Mouse (Mus musculus) embryo, embryonic 10.5 days (tissue): ENCODE measurements around the gene Shisa4.
"Not testable (repeated sequence)": the region's sequence is repeated elsewhere in the genome, so short reads cannot be mapped to it uniquely, and the experiment has no call there.

Experiments used
- DNase-seq: peaks from one replicate; pipeline ENCODE4 v3.0.0-alpha.2; 2015; ENCODE audit warnings: low spot score

The Shisa4 gene

DNA sequence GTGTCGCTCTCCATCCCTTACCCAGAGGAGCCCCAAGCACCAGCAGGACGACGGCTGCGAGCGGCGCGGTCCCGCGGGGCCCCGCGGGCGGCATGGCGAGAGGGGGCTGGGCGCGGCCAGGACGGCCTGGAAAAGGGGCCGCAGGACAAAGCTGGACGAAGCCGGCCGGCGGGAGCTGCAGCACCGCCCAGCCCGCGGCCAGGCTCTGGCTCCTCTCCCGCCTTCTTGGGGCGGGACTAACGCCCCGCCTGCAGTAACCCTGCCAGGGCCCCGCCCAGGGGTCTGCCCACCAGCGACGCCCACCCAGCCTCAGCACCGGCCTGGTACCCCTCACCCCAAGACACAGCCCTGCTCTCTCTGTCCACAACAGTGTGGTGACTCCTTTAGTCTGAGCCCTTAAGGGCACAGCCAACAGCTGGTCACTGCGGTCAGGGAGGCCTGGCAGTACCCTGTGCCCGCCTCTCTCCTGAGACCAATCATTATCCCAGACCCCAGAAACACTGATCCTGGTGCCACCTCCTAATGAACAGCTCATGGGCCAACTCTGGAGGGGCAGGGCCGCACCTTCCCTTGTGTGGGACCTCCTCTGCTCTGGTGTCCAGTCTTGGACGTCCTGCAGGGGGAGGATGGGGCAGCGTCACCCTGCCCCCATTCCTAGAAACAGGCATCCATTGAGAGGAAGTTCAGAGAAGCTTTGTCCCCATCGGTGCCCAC, at the start of gene Shisa4:
Shisa4 (minus strand) TSS at position 370 of the 714 bp plus-strand sequence.
- peak; percentile 92 for DNase-seq

DNA sequence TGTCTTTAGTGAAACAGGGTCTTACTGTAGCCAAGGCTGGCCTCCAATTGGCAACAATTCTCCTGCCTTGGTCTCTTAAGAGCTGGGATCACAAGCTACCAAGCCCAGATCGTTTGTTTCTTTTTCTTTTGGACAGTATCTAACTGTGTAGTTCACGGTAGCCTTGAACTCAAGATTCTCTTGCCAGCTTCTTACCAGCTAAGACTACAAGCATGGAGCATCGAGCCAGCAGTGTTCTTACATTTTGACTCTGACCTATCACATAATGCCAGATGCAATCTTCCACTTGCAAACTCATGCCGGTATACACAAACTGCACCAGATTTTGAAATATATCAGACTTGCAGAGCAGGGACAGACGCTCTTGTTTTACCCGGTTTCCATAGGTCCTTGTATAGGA, 47.7 kb upstream of the Shisa4 start:
- no peak for DNase-seq

DNA sequence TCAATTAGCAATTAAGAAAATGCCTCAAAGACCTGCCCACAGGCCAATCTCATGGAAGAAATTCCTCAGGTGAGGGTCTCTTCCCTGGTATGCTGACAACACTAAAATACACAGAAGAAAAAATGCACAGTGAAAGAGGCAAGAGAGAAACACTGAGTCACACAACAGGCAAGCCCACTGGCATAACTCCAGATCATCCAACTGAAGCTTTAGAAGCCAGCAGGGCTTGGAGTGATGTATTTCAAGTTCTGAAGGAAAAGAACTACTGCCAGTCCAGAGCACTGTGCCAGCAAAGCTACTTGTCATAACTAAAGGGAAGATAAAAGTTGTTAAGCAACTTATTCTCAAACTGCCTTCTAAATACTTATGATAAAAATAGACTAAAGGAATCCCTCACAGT, 39.0 kb upstream of the Shisa4 start:
- no peak for DNase-seq

DNA sequence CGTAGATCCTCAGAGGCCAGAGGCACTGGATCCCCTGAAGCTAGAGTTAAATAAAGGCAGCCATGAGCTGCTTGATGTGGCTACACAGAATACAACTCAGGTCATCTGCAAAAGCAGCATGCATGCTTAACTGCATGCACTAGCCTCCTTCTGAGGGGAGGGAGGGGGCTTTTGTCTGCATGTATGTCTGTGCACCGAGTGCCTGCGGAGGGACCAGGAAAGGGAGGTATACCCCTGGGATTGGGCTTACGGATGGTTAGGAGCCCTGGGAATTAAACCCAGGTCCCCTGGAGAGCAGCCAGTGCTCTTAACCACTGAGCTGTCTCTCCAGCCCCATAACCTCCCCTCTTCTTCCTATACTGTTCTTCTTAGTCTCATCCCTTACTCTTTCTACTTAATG, 37.1 kb upstream of the Shisa4 start:
- DNase-seq = no peak

DNA sequence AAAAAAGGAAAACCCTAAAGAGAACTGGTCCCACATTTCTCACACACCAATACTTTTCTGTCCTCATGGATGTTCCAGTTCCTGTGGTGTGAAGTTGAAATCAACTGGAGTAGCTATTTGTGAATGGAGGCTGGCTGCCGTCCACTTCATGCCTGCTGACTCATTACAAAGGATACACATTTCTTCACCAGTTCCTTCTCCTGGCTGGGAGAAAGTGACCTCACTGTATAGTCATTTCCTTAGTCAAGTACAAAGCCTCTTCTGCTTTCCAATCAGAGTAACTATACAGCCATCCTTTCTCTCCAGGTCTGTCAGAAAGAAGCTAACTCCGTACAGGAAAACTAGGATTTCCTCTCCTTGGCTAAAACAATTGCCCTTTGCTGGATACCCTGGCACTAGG, 35.9 kb upstream of the Shisa4 start:
- DNase-seq = no peak

DNA sequence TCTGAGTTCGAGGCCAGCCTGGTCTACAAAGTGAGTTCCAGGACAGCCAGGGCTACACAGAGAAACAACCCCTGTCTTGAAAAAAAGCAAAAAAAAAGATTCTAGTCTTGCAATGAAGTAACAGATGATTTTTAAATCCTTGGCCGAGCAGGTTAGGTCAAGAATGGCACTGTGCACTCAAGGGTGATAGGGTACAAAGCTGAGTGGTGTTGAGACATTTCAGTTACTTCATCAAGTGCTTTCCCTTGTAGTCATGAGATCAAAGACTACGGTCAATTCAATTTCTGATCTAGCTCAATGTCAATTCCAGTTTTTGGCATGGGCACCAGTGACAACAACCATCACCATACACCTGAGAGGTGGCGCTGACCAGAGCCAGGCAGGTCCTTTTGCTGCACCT, 33.9 kb upstream of the Shisa4 start:
- no peak for DNase-seq

DNA sequence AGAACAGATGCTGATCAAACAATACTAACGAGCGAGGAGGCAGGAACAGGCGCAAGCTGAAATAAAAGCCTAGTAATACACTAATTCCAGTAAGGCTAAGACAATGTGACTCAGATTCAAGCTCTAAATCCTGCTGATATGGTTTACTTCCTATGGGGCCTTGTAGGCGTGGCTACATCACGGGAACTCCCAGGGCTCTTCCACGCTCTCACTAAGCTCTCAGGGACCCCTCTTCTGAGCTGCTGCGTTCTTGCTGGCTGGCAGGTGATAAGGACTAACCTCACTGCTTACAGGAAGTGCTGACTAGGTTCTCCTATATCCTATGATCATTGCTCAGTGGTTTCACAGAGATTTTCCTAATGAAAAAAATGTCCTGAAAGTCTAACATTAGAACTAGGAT, 30.3 kb upstream of the Shisa4 start:
- DNase-seq = no peak

DNA sequence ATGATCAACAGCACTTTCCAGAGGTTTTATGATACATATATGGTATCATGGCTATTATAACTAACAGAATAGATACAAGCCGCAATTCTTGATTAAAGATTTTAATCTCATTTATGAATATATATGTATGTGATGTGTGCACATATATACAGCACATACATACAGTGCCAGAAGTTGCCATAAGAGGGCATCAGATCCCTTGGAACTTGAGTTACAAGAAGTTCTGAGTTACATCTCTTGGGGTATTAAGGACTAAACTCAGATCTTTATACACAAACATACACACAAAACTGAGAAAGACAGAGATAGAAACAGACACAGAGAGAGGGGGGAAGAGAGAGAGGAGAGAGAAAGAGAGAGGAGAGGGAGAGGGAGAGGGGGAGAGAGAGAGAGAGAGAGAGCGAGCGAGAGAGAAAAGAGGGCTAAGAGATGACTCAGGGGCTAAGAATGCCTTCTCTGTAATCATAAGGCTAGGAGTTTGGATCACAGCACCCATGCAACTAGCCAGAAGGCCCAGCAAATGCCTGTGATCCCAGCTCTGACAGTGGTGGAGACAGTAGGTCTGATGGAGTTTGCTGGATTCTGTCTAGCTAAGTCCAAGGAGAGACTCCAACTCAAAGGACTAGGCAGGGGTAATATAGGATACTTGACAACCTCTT, 26.5 kb upstream of the Shisa4 start:
- peak; percentile 9 for DNase-seq

DNA sequence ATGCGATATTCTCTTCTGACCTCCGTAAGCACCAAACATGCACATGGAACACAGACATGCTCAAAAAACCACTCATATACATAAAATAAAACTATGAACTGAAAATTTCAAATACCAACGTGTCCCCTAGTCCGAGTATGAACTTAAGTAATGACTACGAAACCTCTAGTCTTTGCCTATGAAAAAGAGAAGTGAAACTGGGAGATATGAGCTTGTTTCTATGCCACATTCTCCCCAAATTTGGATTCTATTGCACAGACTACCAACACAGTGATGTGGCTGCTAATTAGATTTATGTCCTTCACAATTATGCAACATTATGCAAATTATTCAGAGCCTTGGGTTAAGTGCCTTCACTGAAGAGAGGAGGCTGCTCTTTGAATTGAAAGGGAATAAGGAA, 24.4 kb upstream of the Shisa4 start:
- no peak for DNase-seq

DNA sequence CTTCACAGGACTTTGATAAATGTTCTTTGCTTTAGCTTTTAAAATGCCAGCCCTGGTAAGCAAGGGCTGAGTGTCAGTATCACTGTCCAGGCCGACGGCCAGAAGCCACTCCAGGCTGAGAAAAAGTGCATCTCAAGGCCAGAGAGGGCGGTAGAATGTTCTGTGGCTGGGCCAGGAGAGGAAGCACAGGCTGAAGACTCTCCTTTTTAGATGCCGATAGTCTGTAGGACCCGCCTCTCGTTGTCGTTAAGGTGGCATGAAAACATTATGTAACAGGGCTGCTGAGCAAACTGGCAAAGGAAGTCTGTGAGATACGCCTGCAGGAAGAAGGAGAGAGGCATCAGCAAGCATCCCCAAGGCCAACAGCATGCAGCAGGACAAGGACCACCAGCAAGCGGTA, 10.1 kb upstream of the Shisa4 start:
- DNase-seq = no peak

DNA sequence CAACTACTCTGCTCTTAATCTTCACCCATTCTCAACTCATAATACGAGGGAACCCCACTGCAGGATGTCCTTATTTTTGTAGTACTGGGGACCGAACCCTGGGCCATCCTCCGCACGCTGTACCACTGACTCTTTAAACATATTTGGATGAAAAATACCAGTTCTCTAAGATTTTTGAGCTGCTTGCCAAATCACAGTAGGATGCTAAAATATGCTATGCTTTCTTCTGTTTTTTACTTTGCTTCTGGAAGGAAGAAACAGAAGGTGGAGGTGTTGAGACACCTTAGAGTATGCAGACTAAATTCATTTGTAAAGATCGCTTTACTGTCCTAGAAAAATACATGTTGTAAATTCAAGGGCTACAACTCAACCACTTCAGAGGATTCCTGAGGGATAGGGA, 9.1 kb upstream of the Shisa4 start:
- DNase-seq = no peak

DNA sequence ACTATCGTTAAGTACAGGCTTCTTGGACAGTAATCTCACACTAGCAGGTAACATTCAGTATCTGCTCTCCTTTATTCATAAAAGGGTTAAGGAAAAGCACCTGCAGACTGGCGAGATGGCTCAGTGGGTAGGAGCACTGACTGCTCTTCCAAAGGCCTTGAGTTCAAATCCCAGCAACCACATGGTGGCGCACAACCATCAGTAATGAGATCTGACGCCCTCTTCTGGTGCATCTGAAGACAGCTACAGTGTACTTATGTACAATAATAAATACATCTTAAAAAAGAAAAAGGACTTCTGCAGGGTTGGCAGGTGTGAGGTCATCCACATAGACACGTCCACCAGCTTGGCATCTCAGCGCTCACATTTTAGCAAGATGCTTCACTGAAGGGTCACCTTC, 6.5 kb upstream of the Shisa4 start:
- DNase-seq = not testable (repeated sequence)

DNA sequence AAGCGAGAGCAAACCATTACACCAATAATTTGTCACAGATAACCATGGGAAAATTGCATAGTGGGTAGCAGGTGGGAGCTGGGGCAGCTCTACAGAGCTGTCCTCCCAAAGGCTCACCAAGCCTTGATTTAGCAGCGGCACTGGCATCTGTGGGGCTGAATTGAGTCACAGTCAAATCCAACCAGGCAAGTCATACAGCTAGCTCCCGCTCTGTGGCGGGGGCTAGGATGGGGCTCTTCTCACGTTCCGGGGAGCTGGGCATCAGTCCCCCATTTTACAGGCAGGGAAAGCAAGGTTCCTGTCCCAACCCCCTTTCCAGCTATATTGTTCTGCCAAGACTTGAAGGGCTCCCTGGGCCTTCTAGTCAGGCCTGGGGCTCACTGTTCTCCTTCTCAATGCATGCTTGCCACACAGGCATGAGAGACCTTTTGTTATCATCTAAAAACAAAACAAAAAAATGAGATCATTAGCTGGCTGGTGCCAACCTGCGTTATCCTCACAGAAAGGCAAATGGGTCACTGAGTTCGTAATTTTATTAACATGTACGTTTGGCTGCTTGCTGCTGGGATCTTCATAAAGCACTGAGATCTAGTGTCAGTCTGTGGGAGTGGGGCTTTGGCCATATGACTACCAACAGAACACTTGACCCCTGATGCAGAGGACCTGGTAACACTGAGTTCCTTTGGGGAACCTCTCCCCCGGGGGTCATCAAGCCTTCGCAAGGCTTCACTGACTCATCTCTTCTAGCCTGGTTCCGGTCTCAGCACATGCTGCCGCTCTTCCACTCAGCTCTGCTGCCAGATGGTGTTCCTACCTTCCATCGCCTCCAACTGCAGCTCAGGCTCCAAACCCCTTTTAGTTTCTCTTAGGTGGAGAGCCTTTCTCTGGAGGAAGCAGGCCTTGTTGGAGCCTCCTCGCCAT, 5.3 kb upstream of the Shisa4 start:
- no peak for DNase-seq

DNA sequence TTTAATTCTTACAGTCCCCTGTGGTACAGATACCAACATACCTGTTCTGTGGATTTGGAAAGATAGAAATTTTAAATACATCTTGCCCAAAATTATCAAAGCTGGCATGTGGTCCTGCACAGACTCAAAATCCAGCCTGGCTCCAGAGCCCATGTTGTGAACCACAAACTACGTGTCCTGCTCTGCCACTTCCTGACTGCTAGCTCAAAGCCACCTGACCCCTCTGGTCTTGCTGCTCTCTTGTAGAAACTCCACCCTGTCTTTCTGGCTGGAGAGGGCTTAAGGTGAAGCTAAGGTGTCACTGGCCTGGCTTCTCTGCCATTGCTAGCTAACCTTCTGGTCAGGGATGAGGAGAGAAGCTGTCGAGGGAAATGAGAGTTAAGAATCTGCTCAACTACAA, 4.0 kb upstream of the Shisa4 start:
- no peak for DNase-seq

DNA sequence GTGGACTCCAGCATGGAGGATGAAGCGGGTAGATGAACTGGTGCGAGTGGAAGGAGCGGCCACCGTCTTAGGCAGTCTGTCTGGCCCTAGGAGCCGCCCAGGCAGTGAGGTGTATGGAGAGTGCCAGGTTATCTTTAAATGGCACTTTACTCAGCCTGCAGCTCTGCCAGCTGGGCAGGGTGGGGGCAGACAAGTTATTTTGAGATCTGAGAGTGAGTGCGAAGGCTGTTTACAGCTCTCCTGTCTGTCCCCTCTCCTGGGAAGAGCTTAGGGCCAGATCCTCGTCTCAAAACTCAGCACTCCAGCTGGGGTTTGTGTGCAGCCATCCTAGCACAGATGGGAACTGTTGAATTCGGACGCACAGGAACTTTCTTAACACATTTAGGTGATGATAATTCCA, 3.5 kb upstream of the Shisa4 start:
- DNase-seq = no peak

DNA sequence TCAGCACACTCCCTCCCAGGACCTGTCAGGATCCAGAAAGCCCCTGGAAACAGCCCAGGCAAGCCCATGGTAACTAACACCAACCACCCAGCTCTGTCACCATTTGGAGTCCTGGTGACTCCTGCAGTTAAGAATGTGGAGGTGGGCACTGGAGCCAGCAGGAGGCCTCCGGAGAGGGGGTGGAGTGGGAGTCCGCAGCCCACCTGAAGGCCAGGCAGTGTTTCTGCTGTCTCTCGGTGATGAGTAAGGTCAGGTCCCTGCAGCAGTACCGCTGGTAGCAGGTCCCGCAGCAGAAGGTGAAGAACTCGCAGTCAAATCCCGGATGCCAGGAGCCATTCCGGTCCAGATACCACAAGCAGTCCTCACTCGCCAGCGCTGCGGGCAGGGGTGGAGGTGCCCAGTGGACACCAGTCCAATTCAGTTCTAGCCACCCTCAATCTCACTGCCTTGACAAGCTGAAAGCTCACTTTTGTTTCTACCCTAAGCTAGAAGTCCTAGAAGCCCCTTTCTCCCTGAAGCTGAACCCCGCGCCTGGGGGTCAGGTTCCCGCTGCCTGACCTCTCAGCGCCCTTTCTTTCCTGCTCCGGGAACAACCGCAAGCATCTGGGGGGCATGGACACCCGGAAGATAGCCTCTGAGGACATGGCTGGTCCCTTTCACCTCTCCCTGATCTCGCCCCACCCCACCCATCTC, 716 bp downstream of the Shisa4 start:
- peak; percentile 53 for DNase-seq

DNA sequence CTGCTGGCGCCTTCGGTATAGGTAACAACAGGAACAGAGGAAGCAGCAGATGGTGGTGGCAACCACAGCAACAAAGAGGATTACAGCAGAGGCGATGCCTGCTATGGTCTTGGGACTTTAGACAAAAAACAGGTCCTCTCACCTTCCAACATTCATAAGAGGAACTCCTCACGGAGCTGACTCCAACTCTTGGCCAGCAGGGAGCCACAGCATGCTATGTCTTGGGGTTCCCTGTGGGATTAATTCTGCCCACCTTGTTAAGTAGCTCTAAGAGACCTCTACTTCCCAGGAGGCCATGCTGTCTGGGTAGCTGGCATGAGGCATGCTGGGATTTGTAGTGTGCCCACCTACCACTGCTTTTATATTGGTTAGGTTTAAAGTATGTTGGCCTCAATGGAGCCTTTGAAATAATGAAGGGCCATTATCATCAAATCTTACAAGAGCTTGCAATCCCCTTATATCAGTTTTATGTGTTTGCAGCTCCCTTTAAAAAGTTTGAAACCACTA, 1.8 kb downstream of the Shisa4 start:
- DNase-seq = peak; percentile 9

DNA sequence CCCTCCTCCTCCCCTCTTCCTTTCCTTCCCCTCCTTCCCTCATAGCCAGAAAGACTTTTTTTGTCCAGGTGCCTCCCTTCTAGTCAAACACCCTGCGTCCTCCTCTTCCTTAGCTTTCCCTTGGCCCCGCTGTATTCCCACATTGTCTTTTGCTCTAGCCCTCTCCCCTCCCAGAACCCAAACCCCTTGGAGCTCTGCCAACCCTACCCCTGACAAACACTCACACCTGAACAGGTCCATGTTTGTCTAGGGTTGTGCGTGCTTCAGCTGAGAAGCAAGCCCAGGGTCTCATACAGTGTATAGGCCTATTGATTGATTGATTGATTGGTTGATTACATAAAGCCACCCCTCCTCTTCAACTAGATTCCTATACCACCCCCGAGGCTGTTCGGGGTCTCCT, 5.6 kb downstream of the Shisa4 start:
- no peak for DNase-seq

DNA sequence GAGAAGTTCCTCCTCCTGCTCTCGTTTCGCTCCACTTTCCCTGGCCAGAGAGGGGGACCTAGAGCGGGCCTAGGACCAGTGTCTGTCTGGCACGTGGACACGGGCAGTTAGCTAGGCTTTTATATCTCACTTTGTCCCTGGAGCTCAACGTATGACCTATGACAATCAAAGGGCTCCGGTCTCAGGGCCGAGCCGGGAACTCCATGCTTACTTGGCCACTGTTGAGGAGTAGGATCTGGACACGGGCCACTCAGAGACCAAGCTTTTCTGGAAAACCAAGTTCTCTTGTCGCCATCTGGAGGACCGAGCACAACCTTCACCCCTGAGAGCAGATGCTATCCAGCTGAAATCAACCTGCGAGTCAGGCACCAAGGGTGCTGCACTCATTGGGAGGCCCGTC, 6.1 kb downstream of the Shisa4 start:
- DNase-seq = peak; percentile 66

DNA sequence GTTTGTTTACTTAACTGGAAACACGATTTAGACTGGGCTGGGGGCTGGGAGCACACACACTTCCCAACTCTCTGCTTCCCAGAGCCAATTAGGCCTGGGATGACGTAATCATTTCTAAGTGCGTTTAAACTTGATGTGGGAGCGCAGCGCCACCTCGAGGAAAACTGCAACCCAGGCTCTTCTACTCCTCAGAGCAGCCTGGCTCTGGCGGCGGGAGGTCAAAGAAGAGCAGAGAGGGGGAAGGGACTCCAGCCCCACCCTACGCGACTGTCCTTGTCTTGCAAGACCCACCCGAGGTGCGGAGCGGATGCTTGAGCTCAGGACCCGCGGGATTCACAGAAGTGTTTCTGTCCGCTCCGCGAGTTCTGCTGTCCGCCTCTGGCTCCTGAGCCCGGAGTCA, 6.8 kb downstream of the Shisa4 start:
- peak; percentile 97 for DNase-seq

DNA sequence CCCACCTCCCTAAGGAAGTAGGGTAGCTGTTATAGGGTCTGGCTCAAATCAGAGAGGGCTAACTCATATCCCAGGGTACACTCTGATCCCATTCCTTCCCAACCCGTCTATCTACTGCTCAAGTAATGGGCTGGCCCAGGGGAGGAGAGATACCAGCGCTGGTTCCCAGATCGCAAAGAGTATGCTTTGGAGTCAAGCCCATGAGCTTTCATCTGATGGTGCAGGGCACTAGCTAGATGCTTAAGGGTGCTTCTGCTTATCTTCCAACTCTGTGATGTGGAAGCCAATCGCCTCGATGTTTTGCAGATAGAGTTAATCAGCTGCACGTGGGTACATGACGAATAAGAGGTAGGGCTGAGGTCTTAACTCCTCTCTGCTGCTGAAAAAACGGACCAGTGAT, 7.4 kb downstream of the Shisa4 start:
- no peak for DNase-seq

DNA sequence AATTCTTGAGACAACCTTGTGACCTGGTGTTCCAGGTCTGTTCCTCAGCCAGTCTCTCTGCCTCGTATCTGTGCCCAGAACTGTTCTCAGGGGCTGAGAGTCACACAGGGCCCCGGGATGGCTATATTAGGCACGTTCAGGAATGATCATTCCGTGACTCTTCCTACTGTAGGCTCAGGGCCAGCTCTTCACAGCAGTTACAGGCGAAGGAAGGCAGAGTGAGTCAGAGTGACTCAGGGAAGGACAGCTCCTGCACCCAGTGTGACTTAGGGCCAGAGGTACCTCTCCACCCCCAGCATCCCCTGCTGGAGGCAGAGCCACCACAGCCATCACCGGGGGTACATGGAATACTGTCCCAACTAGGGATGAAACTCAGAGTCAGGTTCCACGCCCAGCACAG, 8.0 kb downstream of the Shisa4 start:
- DNase-seq = no peak
